Mouse (Mus musculus): ENCODE data around the gene Cks1b.

Gene Cks1b

GRCm38 (mm10) chr3:89425141-89425525, 7.0 kb upstream of the Cks1b start:
- DNase-seq, result no peak

GRCm38 (mm10) chr3:89424416-89425140, 6.4 kb upstream of the Cks1b start:
- DNase-seq, result no peak

DNA sequence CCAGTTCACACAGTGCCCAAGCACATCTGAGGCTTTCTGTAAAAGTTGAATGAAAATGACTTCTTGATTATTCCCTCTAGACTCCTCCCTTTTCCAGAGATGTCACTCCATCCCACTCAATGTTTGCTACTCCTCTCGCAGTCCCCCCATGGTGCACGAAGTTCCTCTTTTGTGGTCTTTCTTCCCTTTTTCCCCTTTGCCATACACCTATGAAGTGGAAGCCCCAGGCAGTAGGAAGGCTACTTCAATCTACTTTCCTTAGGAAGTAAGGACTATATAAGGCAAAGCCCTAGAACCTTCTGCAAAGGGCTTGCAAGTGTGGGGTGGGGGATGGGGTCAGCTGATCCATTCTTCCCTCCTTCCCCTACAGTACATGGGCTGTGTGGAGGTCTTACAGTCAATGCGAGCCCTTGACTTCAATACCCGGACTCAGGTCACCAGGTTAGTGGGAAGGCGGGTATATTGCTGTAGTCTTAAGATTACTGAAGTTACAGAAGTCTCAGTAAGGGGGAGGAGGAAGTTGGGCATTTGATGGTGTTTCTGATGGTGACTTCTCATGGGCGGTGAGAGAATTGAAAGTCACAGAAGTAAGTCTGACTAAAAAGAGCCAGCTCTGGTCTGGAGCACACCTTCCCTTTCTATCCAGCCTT, 4.5 kb upstream of the Cks1b start:
- DNase-seq, result no peak

DNA sequence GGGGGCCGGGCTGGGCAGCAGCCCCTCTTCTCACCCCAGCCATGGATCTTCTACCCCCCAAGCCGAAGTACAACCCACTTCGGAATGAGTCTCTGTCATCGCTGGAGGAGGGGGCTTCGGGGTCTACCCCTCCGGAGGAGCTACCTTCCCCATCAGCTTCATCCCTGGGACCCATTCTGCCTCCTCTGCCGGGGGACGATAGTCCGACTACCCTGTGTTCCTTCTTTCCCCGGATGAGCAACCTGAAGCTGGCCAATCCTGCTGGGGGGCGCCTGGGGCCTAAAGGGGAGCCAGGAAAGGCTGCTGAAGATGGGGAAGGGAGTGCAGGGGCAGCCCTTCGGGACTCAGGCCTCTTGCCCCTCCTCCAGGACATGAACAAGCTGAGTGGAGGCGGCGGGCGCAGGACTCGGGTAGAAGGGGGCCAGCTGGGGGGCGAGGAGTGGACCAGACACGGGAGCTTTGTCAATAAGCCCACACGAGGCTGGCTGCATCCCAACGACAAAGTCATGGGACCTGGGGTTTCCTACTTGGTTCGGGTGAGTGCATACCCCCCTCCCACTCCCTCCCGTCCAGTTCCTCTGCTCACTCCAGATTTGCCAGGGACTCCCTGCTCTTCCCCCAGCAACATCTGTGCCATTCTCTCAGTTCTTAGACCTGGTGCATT, 3.8 kb upstream of the Cks1b start:
- DNase-seq, result no peak

DNA sequence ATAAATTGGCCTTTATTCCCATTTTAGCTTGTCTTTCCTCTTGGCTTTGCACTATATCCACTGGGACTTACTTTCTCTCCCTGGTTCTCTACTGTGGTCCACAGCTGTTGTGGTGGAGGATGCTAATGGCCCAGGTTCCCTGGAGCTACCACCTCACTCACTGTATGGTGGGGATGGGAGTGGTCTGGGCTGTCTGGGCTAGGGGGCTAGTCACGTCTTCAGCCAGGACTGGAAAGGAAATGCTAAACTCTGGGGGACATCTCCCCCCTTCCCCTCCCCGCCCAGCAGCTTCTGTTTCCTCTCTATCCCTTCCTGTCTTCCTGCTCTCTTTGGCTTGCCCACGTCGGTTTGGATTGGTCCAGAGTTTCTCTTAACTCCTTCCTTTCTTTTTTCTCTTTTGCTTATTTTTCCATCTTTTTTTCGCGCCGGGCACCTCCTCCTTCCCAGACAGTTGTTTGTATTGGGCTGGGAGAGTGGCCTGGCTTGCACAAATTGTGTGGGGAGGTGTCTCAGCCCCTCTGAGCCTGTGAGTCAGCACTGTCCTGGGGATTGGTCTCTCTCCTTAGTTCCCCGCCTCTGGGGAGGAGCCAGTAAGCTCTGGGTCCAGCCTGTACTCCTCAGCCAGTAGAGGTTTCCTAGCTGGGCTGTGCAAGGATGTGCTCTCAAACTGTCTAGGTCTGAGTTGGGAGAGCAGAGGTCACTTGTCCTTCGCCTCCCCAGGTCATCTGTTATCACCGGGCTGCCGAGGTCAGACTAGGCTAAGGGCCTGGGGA, 3.0 kb upstream of the Cks1b start:
- DNase-seq, result peak; percentile 48

GRCm38 (mm10) chr3:89420421-89420820, 2.2 kb upstream of the Cks1b start:
- DNase-seq, result no peak

DNA sequence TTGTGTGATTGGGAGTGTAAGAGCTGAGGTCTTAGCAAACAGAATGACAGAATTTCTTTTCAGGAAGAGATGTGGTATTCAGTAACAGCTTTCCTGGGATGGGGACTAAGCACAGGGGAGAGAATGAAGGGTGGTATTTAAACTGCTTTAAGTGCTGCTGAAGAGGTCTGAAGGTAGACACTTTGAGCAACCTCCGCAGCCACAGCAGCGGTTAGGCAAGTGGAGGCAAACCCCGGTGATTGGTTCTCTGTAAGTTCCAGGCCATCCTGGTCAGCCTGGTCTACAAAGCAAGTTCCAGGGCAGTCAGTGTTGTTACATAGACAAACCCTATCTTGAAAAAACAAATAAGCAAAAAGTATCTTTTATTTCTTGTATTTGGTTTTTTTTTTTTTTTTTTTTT, 1.8 kb upstream of the Cks1b start:
- no peak for DNase-seq

- no peak for DNase-seq
These were observed 1.4 kb upstream of the Cks1b start for GRCm38 (mm10) chr3:89419571-89419970.

DNA sequence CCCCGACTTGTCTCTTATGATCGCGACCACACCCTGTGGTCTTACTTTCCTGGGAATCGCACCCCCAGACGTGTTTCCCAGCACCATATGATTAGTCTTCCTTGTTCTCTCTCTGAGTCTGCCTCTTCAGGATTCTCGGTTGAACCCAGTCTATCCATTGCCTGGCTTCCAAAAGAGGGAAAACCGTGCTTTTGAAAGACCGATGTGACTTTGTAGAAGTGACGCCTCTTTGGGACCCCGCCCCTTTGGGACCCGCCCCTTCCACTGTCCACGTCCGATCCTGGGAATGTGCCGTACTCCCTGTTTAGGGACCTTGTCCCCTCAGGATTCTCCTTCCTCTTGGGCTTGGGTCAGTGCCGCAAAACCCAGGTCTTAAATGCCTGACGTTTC, 673 bp upstream of the Cks1b start:
- peak; percentile 37 for DNase-seq

GRCm38 (mm10) chr3:89417840-89418169, 378 bp downstream of the Cks1b start:
- no peak for DNase-seq

GRCm38 (mm10) chr3:89417131-89417530, 1.1 kb downstream of the Cks1b start:
- no peak for DNase-seq

- DNase-seq, result no peak
These were observed 2.0 kb downstream of the Cks1b start for GRCm38 (mm10) chr3:89416158-89416557.

- peak; percentile 100 for DNase-seq
These were observed 6.4 kb downstream of the Cks1b start, which contains the start of gene Flad1 for GRCm38 (mm10) chr3:89411490-89412393. TSS of gene Flad1 (minus strand) at chr3:89411870.

DNA sequence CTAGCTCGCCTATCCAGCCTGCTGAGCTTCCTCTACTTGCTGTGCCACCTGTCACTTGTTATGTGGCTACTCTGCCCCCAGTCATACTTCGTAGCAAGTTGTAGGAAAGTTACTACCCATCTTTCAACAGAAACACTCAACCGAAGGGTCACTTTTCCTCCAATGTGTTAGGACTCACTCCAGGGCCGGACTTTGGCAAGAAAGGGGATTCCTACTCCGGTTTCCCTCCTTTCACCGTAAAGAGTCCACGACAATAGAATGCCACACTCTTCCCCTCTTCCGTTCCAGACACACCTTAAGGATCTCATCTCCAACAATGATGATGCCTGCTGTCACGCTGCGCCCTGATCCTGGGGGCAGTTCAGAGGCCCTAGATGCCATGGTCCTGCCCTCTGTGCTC, 7.3 kb downstream of the Cks1b start:
- DNase-seq, result no peak

DNA sequence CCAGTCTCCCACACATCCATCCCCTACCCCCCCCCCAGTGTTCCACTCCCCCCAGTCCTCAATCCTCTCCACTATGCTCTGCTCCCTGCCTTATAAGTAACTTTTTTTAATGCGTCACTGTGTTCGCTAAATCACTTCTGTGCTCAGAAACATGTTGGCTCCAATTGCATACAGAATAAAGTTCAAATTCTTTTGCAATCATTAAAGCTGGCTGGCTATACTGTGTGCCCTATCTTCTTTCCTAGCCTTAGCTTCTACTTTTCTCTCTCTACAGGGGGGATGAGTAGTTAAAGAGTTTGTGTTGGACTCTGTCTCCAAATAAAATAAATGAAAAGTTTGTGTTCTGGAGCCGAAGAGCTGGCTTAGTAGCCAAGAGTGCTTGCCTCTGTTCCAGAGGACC, 8.5 kb downstream of the Cks1b start:
- no peak for DNase-seq

DNA sequence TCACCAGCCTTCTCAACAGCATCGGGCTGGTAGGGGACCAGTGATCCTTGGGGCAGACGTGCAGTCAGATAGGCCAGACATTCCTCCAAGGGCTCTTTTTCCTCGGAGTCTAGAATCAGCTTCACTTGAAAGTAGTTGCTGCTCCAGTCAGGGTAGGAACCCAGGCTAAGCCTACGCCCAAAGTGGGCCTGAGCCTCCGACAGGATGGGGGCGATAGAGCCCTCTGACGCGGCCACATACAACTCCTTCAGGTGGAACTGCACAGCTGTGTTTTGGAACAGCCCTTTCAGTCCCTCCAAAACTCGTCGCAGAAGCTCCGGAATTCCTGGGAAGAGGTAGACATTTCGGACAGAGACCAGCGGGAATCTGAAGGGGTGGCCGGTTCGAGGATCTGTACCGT, 9.7 kb downstream of the Cks1b start:
- DNase-seq, result no peak

DNA sequence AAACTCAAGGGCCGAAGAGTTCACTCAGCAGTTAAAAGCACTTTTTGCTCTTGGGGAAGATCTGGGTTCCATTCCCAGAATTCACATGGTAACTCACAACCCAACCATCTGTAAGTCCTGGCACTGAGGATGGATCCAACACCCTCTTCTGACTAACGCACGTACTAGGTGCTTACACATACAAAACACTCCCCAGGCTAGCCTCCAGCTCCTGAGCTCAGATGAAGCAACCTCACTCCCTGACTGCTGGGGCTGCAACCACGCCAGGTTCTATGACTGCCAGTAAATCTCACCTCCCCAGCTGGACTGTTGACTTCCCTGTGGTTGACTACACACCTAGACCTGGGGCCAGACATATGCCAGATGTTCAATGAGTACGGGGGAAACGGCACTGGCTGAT, 11.3 kb downstream of the Cks1b start:
- no peak for DNase-seq

GRCm38 (mm10) chr3:89402693-89403092, 15.5 kb downstream of the Cks1b start, which contains the start of gene Lenep:
TSS of gene Lenep (minus strand) at chr3:89402793.
- no peak for DNase-seq

DNA sequence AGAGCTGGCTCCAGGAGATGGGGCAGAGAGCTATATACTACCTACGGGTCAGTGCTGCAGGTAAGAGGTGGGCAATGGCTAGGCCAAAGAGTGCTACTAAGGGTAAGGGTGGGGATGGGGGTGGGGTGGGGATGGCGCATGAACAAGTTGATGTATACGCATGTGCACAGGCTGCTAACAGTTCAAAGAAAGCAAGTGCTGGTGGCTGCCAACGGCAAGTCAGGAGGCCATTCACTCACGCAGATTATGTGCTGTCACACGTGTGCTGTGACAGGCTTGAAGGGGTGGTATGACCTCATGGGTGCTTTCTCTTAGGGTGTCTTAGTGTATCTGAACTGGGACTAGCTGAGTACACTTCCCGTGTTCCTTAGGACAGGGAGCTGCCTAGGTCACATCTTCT, 16.9 kb downstream of the Cks1b start:
- DNase-seq, result no peak

- DNase-seq, result no peak
These were observed 21.6 kb downstream of the Cks1b start for GRCm38 (mm10) chr3:89396654-89397005.

DNA sequence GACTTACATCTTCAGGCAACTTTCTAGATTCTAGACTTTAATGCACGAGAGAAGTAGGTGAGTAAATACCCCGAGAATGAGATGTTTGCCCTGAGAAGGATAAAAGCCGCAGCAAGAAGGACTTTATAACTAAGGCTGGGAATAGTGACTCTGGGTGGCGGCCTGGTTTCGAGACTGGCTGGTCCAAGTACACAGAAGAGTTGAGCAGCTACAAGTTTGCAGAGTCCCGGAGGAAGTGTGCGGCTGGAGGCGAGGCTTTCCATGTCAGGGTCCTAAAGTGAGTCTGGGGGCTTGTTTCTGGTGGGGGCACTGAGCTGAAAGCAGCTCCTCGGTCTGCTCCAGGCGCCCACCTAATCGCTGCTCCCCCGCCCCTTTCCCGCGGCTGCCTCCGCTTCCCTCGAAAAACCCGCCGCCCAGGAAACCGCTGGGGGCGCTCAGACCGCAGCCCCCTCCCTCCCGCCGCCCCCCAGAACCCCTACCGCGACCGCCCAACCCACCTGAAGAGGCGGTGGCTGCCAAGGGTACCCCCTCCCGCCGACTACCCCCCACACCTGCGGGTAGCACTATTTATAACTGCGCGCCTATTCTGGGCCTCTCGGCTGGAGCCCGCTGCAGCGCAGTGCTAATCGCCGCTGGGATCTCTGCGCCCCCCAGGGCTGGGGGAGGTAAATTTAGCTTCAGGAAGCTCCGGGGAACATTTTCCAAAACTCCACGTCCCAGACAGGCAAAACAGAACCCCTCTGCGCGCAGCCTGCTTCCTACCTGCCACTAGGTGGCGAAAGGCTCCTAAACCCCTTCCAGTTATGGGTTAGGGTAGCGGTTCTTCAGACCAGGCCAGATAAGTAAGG, 22.2 kb downstream of the Cks1b start:
- peak; percentile 76 for DNase-seq

DNA sequence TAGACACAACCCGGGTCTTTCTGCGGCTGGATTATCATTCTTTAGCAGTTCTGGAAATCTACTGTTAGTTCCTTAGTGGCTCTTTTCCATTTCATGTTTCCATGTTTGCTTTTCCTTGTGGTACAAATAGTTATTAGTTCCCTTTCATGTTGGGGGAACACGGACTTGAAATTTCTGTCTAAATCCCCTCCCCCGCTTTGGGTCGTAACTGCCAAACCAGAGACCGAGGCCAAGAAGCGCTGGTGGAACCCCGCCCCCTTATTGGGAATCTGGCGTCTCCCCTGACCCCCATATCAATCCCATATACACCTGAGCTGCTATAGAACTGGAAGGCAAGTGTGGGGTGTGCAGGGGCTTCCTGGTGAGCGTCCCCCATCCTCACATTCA, 22.8 kb downstream of the Cks1b start:
- DNase-seq, result peak; percentile 51
